Mouse (Mus musculus) lung, postnatal 25 days (tissue): ENCODE data around the gene Ikbkg.
A peak's percentile ranks its signal among the peaks of the same experiment; 100 is the strongest.
"Not testable (repeated sequence)": the region's sequence is repeated elsewhere in the genome, so short reads cannot be mapped to it uniquely, and the experiment has no call there.

Experiments
- DNase-seq: peaks from one replicate; pipeline ENCODE4 v3.0.0; 2022; ENCODE audit warnings: low spot score

Ikbkg gene

GRCm38 (mm10) chrX:74451157-74451912 is 58.2 kb downstream of the Ikbkg start:
- DNase-seq: no peak

- peak; percentile 28 for DNase-seq
Measured at GRCm38 (mm10) chrX:74452773-74453172, 59.7 kb downstream of the Ikbkg start.

DNA sequence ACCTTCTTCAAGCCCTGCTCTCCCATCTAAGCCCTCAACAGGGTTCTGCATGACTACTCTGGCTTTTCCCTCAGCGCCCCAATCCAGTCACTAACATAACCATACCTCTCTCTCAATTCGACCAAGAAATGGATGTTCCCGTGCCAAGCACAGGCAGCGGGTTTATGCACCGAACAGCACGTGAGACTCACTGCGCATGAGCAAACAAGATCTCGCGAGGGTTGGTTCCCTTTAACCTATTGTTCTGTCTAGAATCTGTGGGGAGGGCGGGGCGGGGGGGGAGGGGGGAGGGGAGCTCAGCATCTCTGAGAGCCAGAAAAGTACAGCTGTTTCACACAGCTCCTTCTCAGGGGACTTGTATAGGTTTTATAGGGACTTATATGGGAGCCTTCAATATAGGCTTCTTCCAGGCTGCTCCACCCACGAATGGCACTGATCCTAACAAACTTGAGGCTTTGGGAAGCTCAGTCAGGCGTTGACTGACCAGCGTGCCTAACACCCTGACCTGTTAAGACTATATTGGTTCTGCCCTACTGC is 88.3 kb downstream of the Ikbkg start, which contains the start of gene Gm6880:
Gene Gm6880 (minus strand): TSS at position 51 of the 537 bp plus-strand sequence.
- DNase-seq: not testable (repeated sequence)

DNA sequence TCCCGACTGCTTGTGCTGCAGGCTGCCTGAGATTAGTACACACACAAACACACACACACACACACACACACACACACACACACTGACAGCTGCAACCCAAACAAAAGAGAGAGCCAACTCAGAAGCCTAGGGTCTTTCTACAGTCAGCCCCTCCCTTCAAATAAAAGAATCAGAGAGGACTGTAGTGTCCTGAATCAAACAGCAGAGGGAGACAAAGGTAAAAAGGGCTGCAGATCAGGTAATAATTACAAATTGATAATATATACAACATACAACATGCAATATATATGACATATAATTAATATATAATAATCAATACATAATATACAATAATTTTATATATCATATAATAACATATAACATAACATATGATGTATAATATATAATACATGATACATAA is 104.0 kb downstream of the Ikbkg start:
- DNase-seq: no peak
